Mouse (Mus musculus) cerebral cortex, adult 2 months (tissue): ENCODE data around the gene Ccser1.

Experiments used
- WGBS: fragments of 180-500 bp; shearing (Covaris S2); methylation state at CpG from one replicate; pipeline ENCODE4 v1.1.7; 2018; 5-methylcytosine and 5-hydroxymethylcytosine counted together

The Ccser1 gene

DNA sequence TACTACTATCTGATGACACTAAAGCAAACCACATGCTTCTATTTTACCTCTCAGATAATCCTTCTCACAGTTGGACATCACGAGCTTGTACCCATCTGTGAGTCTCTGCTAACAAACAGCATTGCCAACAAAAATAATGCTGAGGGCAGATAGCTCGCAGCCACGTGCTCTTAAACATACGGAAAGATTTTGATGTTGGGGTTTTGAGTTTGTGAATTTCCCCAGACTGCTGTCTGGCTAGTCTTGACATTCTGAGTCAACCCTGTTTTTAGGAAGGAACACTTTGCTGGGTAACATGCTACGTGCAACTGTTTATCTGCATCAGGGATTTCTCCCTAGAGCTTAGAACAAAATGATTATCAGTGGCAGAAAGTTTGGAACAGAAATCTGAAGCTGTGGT lies 52.9 kb downstream of the Ccser1 start:
- 61% methylated on average over 5 of the region's 5 CpGs for WGBS

DNA sequence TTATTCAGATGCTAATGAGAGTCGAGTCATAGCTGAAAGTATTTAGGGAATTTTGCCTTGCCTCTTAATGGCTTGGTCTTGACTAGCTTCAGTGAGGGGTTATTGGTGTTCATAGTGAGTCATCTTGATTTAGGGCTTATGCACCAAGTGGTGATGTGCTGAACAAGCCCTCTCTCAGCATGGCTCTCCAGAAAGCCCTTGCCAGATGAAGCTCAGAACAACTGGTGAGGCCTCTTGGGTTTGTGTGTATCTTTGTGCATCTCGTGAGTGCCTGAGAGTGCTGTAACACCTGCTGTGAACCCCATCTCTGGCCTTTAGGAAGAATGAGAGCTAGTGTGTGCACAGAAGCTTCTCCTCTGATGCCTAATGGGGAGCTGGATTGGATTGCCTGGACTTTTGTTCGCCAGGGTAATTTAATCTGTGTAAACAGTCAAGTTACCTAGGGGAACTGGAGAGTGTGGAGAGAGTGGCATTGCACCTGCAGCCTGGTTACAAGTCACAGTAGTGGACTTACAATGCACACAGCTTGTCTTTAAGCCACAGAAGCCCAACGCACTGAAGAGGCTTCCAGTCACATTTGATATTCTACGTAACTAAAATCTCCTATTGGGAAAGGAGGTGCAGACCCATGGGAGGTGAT lies 53.5 kb downstream of the Ccser1 start:
- WGBS = 69% methylated on average over 5 of the region's 5 CpGs

DNA sequence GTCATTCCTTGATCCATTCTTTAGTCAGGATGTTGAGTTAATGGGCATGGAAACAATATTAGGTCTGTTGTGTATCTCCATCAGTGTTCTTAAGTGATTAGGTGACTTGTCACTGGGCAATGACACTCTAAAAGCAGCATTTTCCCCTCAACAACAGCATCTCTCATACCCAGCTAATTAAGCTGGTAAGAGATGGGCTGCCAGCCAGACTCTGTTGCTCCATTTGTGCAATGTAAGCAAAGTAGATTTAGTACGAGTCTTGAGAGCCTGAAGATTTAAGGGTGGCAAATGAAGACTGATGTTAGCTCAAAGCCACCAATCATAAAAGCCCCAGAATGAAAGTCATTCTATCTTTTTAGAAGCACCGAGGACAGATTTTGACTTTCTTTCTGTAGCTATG lies 60.5 kb downstream of the Ccser1 start:
- 45% methylated on average over 2 of the region's 2 CpGs for WGBS

DNA sequence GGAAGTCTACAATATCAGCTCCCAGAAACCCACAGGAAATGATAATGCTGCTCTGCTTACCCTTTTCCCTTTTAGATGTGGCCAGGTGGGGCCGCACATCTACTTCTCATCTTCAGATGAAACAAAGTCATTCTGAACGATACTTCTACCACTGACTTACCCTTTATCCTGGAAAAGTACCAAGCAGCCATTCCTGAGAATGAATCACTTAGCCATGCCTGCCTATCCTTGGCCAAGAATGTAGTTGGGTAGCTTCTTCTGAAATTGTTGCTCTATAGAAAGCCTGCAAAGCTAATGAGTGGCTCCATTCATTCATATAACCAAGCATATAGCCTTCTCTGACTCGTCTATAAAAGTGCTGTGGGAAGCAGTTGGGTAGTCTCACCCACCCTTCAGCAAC lies 62.4 kb downstream of the Ccser1 start:
- 70% methylated on average over 3 of the region's 3 CpGs for WGBS

DNA sequence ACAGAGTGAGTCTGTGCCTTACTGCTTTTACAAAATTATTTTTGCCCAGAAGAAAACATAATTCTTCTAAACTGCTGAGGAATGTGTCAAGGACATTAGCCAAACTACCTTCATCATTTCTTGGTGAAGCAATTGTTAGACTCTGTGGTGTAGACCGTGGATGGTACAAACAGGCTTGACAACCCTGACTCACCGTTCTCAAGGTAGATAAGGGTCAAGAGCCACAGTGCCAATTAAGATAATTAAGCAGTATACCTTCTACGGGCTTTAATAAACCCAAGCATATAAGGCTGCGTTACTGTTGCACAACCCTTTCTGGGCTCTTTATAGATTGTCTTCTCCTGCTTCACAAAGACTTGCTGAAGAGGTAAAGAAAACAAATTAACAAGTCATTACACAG lies 66.4 kb downstream of the Ccser1 start:
- WGBS = 91% methylated on average over 4 of the region's 4 CpGs

DNA sequence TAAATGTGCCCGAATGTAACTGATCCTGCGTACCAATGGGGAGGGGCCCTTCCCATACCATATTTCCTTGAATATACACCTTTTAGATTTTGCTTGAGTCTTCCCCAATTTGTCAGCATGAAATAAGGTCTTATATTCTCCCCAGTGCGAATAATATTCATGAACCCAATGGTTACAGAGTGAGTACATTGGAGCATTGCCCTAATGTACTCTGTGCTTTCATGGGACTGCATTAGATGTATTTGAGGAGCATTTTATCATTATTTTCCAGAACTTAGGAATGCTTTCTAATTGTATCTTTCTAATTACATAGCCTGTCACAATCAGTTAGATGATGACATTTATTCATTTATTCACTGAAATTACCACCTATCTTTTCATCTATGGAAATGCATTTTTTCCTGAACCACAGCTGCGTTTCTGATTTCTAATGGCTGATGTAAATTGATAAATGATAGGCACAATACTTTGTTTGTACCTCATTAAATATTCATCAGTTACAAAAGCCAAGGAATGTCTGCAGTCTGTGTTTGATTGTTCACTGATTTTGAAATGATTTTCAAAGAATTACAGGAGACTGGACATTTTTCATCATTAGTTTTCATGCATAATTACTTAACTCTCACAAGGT lies 67.8 kb downstream of the Ccser1 start:
- WGBS = 84% methylated on average over 4 of the region's 4 CpGs

DNA sequence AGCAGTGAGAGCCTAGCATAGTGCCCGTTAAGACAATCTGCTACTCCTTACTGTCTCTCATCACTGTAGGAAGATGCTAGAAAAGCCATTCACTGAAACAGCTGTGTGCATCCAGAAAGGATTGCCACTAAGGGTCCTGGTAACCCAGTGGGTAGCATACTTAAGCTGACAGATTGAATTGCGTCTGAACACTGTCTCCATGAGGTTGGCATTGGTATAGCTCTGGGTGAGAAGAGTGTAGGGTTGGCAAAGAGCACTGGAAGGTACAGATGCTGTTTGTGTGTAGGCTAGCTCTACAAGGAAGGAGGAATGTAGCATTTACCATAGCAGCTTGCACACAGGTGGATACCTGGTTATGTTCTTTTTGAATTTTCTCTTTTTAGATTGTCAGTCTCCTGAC lies 68.6 kb downstream of the Ccser1 start:
- 70% methylated on average over 2 of the region's 2 CpGs for WGBS

DNA sequence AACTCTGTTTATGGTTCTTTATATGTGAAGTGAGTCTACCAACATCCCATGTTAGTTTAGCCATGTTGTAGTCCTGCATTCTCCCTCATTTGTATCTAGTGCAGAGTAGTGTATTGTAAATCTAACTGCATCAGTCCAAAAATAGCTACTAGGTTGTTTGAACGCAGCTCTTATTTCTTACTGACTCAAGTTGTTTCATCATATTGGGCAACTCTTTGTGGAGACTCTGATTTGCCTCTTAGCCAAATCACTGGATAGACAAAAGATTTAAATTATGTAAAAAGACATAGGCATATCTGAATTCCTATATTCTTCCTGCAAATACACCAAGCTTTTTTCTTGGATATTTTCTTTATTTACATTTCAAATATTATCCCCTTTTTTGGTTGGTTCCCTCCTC lies 71.1 kb downstream of the Ccser1 start:
- 65% methylated on average over 1 of the region's 1 CpGs for WGBS

DNA sequence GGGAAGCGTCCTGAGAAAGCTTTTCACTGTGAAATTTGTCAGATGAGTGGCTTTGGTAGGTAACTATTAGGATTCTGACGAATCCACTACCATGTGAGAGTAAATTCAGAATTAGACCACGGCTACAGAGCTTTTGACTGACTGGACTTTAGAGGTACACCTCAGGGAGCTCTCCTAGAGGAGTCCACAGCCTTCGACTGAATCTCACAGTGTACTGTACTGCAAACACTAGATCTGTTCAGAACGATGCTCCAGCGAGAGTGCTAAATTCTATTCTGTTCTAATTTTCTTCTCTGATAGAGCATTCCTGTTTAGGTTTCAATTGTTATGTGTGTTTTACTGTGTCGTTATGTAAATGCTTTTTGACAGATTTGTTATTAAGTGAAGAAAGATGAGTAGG lies 72.8 kb downstream of the Ccser1 start:
- WGBS = 83% methylated on average over 7 of the region's 7 CpGs

DNA sequence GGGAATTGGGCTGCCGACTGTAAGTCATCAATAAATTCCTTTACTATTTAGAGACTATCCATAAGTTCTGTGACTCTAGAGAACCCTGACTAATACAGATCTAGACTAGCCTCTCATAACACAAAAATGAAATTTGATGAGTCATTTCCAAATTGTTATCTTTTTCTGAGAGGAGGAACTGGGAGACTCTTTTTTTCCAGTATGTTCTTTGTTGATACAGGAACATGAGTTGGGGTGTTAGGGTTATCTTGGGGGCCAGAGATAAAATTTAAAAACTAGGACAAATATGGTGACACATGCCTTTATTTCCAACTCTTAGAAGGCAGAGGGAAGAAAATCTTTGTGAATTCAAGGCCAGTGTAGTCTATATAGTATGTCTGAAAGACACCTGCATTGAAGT lies 75.8 kb downstream of the Ccser1 start:
- WGBS = 82% methylated on average over 1 of the region's 1 CpGs

DNA sequence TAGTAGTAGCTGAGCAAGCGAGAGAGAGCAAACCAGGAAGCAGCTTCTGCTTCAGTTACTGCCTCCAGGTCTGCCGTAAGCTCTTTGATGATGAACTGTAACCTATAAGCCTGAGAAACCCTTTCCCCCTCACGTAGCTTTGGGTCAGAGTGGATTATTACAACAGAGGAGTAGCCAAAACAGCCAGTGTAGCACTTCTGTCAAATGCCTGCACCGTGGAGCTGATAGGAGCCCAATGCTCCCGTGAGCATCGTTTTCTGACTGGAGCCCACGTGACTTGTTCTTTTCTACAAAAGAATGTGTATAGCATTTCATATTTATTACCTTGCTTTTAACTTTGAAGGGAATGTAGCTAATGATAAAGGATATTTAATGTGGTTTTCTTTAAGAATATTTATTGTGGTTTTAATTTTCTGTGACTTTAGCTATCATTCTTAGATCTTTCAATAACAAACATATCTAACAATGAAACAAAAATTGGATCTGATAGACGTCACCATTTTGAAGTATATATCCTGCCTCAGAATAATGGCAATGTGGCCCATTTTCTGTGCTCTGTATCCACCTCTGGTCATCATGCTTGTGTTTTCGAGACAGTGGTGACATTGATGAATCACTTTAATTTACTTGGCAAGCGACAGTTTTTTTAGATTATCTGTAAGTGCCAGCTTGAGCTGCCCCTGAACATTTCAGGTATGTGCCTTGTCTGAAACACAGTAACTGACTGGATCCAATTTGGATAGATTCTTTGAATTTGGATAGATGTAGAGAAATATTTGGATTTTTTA lies 78.9 kb downstream of the Ccser1 start:
- 87% methylated on average over 10 of the region's 10 CpGs for WGBS

DNA sequence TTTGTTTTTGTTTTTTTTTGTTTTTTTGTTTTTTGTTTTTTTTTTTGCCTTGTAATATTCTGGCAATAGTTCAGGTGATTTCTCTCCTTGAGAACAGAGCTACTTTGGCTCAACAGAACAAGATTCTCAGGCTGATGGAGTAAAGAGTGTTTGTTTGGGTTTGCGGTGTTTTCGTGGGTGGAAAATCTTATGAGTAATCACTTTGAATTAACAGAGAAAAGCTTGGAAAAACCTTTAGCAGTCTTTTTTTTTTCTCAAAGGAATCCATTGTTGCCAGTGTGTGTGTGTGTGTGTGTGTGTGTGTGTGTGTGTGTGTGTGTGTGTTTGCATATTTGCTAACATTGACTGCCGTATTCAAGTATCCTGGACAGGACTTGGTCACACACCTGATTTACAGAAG lies 81.3 kb downstream of the Ccser1 start:
- WGBS = 62% methylated on average over 3 of the region's 3 CpGs

DNA sequence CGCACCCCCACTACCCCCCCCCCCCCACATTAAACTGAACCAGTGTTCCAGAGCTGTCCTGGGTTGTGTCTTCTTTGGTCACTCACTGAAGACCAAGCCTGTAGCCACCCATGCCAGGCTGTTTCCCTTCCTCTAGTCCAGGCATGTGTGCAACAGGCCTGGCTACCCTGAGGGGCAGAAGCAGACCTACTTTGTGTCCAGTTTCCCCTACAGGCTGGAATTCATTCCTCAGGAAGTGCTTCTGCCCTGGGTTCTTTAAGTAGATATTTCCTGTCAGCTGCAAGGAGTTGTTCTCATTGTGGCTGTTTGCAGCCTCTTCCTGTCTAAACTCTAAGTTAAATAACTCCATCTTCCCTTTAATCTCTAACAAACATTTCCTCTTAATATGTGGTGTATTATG lies 82.3 kb downstream of the Ccser1 start:
- 71% methylated on average over 1 of the region's 1 CpGs for WGBS

DNA sequence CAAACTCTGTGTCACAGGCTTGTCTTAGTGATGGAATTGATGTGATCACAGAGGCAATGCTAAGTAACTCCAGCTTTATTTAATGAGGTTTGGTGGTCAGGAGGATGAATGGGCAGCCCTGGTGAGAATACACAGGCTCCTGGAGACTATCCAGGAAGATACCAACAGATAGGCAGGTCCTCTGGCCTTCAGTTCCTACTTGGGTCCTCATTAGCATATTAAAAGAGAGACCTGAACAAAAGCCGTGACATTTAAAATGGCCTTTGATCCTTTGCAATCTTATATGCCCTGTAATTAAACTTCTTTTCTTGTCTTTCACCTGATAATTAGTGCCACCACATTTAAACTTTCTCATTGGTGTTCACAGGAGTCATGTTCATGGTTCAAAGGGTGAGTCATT lies 83.2 kb downstream of the Ccser1 start:
- WGBS = 69% methylated on average over 1 of the region's 1 CpGs

DNA sequence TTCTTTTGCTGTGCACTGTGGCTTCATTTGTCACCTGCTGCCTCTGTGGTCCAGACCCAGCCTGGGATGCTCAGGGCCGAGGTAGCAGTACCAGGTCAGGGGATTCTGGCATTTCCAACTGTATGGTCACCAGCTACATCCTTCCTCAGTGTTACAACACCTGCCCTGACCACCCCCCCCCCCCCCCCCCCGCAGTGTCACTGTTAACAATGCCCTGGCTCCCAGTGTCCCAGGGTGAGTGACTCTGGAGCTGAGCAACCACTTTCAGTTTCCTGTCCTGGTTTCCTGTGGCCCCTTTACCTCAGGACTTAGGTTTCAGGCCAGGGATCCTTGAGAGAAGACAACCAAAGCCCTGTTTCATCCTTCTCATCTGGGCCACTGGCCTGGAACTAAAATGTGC lies 90.9 kb downstream of the Ccser1 start:
- 60% methylated on average over 2 of the region's 2 CpGs for WGBS

DNA sequence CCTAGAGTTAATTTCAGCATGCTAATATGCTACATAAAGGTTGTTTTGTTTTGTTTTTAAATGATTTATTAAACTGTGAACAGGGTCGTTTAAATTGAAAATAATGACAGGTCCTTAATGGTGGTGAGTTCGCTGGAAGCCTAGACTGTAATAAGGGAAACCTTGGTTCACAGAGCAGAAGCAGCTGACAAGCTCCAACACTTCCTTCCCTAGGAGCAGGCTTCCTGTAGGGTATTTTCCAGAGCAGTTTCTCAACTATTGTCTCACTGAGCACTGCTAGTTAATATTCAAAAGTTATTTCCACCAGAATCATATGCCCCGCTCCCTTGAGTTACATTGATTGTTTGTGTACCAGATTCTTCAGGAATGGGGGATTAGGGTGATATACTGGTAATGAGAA lies 93.3 kb downstream of the Ccser1 start:
- 55% methylated on average over 3 of the region's 3 CpGs for WGBS

DNA sequence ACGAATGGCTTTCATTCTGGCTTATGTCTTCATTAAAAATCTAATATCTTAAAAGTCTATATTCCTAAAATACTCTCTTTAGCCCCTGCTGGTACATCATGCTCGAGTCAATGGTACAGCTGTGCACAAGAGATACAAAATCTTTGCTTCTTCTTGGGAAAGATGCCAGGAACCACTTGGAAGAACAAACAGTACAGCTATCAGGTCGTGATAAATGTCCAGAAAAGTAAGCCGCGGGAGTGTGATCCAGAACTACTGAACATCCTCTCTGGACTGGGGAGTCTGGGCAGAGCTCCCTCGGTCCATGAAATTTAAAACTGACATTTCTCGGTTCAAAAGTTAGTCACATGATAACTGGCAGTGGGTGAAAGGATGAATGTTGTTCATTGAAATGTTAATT lies 99.4 kb downstream of the Ccser1 start:
- WGBS = 63% methylated on average over 7 of the region's 7 CpGs

DNA sequence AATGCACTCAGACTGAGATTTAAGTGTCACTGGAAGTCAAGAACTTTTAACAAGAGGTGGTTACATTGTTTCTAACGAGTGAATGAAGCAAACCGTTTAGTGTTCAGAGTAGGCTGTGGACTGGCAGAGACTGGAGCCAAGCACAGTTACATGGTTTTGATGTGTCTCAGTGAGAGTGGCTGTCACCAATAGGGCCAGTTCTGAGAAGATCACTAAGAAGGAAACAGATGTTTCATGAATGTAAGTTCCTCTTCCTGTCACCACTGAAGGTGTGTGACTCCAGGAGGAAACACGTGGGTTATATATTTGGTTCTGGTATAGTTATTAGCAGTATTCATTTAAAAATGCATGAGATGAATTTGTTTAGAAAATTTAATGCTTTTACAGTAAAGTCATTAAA lies 112.8 kb downstream of the Ccser1 start:
- WGBS = 44% methylated on average over 3 of the region's 3 CpGs

DNA sequence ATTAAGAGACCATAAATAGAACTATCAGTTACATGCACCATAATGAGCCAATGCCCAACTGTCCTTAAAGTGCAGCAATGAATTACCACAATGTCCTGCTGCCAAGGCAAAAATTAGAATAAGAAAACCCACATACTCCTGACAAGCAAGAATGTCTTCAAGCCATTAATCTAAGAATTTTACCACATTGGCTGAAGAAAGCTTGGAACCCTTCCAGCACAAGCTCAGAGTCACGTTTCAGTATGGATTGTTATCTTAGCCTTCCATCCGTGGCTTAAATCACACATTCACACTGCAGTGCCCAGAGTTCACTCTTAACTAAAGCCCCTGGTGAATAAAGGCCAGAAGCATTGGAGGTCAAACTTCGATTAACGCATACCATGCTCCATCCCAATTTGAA lies 115.4 kb downstream of the Ccser1 start:
- 50% methylated on average over 4 of the region's 4 CpGs for WGBS

DNA sequence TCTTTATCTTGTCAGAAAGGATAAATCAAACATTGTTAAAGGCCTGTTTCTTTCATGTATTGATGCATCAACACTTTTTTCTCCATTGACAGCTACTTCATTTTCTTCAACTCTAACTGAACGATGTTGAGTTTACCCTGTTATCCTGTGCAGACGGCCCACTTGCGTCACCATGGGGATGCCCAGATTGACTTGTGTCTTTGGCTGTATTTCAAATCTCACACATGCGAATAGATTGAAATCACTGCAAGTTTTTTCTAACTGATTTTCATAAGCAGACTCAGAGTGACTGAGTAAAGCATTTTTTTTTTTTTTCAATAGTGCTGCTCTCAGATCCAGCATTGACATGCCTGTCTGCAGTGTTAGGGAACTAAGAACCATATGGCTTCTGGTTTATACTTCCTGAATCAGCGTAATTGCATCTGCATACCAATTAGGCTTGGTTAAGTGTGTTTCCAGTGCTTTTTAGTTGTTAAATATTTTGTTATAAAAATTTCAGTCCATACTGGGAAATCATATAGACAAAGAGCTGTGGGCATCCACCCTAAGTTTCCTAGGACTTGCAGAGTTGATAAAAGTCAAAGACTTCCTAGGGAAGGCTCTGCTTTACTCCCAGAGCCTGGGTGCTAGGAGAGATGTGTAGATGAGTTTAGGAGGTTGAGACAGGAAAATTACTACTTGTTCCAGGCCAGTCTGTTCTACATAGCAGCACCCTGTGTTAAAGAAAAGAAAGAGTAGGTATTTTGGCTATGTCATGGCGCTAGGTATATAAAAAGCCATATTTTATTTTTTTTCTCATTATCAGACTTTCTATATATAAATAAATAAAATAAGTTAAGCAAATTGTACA lies 116.3 kb downstream of the Ccser1 start:
- 47% methylated on average over 6 of the region's 6 CpGs for WGBS

DNA sequence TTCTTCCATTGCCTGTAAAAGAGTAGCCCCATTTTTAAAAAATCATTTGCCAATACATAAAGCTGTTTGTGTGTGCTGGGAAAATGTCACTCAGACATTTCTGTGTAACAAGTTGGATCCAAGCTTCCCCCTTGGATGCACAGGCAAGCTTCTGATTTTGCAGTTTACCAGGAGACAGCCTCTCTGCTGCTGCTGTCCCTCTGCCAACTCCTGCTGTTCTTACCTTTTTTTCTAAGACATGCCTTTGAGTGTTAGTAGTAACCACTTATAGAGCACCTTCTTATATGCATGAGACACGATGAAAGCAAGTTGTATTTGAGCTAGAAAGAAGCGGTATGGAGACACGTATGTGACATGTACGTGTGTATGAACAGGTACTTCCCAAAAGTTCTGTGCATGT lies 120.3 kb downstream of the Ccser1 start:
- 82% methylated on average over 4 of the region's 4 CpGs for WGBS

DNA sequence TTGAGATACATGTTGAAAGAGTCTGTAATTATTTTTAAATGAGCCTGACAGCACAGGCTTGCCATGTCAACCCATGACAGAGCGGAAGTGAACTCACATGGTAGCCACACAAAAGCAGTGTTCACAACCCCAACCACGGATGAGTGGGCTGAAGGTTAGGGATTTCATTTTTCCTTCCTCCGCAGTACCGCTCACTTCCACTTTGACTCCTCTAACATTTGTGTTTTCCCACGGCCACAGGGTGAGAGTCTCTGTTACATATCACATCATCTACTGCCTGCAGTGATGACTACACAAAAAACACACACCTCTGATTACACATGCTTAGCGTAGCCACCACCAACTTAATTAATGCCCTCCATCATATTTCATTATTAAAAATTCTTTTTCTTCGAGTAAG lies 120.9 kb downstream of the Ccser1 start:
- 69% methylated on average over 7 of the region's 7 CpGs for WGBS
